Mouse (Mus musculus) midbrain, embryonic 10.5 days (tissue): ENCODE data around the gene Myo10. TPM values are rescaled to one million over a fixed set of nuclear protein-coding genes. Genes with fewer than 3 reads are reported as not detected.

Source experiments
- DNase-seq: peaks from one replicate; pipeline ENCODE4 v3.0.0-alpha.2; 2017; ENCODE audit warnings: low spot score
- H3K27ac ChIP-seq: fragments of 300-500 bp; sonication (generic); replicated peaks from 2 replicates; pipeline ENCODE4 v1.5.1; 2016; ENCODE audit warnings: mild to moderate bottlenecking
- H3K27me3 ChIP-seq: fragments of 300-500 bp; sonication (generic); 2 replicates; pipeline ENCODE4 v1.6.1; 2016; ENCODE audit warnings: low read depth, mild to moderate bottlenecking; ENCODE audit not compliant: poor library complexity, severe bottlenecking
- H3K36me3 ChIP-seq: fragments of 300-500 bp; sonication (generic); 2 replicates; pipeline ENCODE4 v1.6.1; 2016; ENCODE audit warnings: mild to moderate bottlenecking, moderate library complexity
- H3K4me1 ChIP-seq: fragments of 300-500 bp; sonication (generic); 2 replicates; pipeline ENCODE4 v1.6.1; 2016
- H3K4me3 ChIP-seq: fragments of 300-500 bp; sonication (generic); 2 replicates; pipeline ENCODE4 v1.5.1; 2016; ENCODE audit warnings: mild to moderate bottlenecking, moderate library complexity
- H3K9me3 ChIP-seq: fragments of 300-500 bp; sonication (generic); replicated peaks from 2 replicates; pipeline ENCODE4 v1.6.1; 2016; ENCODE audit warnings: mild to moderate bottlenecking
- WGBS: fragments of 180-500 bp; shearing (Covaris S2); methylation state at CpG from one replicate; pipeline ENCODE4 v1.1.7; 2016; 5-methylcytosine and 5-hydroxymethylcytosine counted together
- polyA plus RNA-seq: library from polyadenylated mRNA; unstranded; fragments of >200 nt; fragmentation: Nextera tagmentation; extraction: Ambion mirVana; gene quantifications from 2 replicates; pipeline ENCODE4 v1.2.1, GENCODE M21; 2016

Gene Myo10
- polyA plus RNA-seq, 1 experiment from 2014 or later = 74.7 TPM

GRCm38 (mm10) chr15:25689477-25689876, 67.2 kb downstream of the Myo10 start:
- no peak for DNase-seq
- H3K9me3 ChIP-seq = no peaks in the 10 kb centered on the region
- 88% methylated on average over 8 of the region's 8 CpGs for WGBS
- H3K4me3 ChIP-seq = no peak overlapping the region
- peaks cover 10% of the 10 kb centered on the region; the same call in 1 of the 2 replicates for H3K27me3 ChIP-seq
- H3K27ac ChIP-seq = peak overlapping the region; percentile 76
- H3K4me1 ChIP-seq = peaks cover 45% of the 10 kb centered on the region
- no peaks in the 10 kb centered on the region for H3K36me3 ChIP-seq

DNA sequence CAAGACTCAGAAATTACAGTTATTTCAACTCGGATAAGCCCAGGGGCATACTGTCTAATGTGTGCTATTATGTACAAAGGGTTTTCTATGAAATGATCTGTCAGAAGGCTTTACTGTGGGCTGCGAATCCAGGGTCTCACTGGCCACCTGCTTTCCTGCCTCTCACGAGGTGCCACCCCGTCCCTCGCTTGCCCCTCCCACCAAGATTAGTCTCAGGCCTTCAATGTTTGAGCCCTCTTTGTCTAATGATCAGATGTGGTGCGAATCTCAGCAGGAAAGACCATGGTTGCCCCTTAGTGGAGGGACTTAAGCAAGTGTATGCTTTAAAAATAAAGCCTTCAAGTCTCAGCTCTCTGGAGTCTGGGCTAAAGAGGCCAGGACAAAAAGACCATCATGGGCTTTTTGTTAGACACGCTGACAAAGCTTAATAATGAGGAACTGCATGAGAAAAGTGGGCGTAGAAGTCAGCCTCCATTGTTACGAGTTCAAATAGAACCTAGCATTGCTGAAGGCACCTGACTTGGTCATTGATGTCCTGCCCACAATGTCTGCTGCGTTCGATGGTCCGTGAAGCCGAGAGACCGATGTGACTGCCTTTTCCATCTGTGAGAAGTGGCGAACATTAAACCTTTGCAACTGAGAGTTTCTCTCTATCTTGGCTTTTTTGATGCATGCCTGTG, 67.9 kb downstream of the Myo10 start:
- Histone ChIP-seq H3K27me3 (peaks cover 10% of the 10 kb centered on the region; the same call in 1 of the 2 replicates), H3K27ac (peak overlapping the region; percentile 76), H3K4me3 (no peak overlapping the region), H3K4me1 (peaks cover 45% of the 10 kb centered on the region), H3K9me3 (no peaks in the 10 kb centered on the region), H3K36me3 (no peaks in the 10 kb centered on the region)
- peak; percentile 45 for DNase-seq
- WGBS = 34% methylated on average over 15 of the region's 15 CpGs

DNA sequence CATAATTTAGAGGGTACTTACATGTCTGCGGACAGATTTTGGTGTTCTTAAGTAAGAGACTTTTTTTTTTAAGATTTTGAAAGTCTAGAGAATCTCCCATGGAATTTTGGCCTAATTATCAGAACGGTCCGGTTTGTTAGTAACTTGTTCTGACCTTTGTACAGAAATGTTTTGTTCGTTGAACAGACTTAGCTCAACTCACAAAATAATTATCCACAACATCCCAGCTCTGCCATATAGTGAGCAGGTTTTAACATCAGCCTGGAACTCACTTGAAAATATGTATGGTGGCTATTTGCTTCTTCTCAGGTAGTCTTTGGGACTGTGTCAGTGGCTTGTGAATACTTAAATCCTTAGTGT, 68.4 kb downstream of the Myo10 start:
- Histone ChIP-seq H3K27me3 (peaks cover 10% of the 10 kb centered on the region; the same call in 1 of the 2 replicates), H3K4me3 (no peak overlapping the region), H3K27ac (peak overlapping the region; percentile 76; the same call in 1 of the 2 replicates)

DNA sequence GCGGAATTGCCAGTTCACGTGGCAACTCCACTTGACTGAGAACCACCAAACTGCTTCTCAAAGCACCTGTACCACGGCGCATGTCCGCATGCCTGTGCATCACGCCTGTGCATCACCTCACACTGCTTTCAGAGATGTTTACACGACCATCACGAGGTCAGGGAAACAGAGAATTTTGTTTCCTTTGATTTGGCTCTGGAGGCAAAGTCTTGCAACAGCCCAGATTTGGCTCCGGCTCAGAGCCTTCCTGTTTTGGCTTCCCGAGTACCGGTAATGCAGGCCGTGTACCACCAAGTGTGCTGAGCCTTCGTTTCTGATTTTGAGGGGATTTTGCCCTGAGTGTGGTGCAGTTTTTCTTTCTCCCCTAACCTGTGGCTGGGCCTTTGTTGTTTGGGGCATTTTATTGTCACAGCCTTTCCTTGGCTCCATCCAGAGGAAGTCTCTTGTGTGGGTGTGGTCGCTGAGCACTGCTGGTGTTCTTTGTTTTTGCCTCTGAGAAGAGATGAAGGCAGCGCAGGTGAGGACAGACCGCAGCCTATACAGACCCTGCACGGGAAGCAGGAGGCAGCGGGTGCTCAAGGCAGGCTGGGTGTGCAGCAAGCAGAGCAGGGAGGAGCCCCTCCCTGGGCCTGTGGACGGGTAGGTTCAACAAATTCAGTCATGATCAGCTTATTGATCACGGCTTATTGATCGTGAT, 70.1 kb downstream of the Myo10 start:
- DNase-seq = no peak
- 54% methylated on average over 21 of the region's 21 CpGs for WGBS
- Histone ChIP-seq H3K4me3 (no peak overlapping the region), H3K9me3 (no peaks in the 10 kb centered on the region), H3K27me3 (peaks cover 10% of the 10 kb centered on the region; the same call in 1 of the 2 replicates), H3K4me1 (peaks cover 45% of the 10 kb centered on the region), H3K36me3 (no peaks in the 10 kb centered on the region), H3K27ac (peak overlapping the region; percentile 43; the same call in 1 of the 2 replicates)

More for the DNA sequence above, 68.4 kb downstream of the Myo10 start:
- Histone ChIP-seq H3K36me3 (no peaks in the 10 kb centered on the region), H3K9me3 (no peaks in the 10 kb centered on the region), H3K4me1 (peaks cover 45% of the 10 kb centered on the region)
- no peak for DNase-seq
- WGBS = 77% methylated on average over 4 of the region's 4 CpGs

DNA sequence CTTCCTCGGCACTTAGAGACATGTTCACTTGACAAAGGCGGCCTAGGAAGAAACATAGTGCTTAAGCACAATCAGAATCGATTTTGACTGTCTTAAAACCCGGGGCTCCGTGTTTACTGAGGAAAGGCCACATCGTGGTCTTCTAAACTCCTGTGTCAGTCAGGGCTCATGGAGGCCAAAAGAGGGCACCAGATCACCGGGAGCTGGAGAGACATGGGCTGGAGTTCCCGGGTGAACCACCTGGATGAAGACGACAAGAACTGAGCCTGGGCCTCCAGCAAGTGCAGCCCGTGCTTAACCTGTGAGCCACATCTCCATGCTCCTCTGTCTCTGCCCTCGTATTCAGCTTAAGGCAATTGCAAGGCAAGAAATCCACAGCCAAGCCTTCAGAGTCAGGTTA, 71.4 kb downstream of the Myo10 start:
- no peak for DNase-seq
- Histone ChIP-seq H3K36me3 (no peaks in the 10 kb centered on the region), H3K4me3 (no peak overlapping the region), H3K27me3 (peaks cover 10% of the 10 kb centered on the region; the same call in 1 of the 2 replicates), H3K4me1 (peaks cover 39% of the 10 kb centered on the region), H3K27ac (no peak overlapping the region), H3K9me3 (no peaks in the 10 kb centered on the region)
- 94% methylated on average over 11 of the region's 11 CpGs for WGBS

GRCm38 (mm10) chr15:25694749-25695148, 72.4 kb downstream of the Myo10 start:
- no peak overlapping the region for H3K4me3 ChIP-seq
- no peak for DNase-seq
- peaks cover 10% of the 10 kb centered on the region; the same call in 1 of the 2 replicates for H3K27me3 ChIP-seq
- no peaks in the 10 kb centered on the region for H3K9me3 ChIP-seq
- H3K4me1 ChIP-seq = peaks cover 29% of the 10 kb centered on the region
- 98% methylated on average over 4 of the region's 4 CpGs for WGBS
- H3K27ac ChIP-seq = no peak overlapping the region
- no peaks in the 10 kb centered on the region for H3K36me3 ChIP-seq

GRCm38 (mm10) chr15:25695253-25695652, 72.9 kb downstream of the Myo10 start:
- no peaks in the 10 kb centered on the region for H3K9me3 ChIP-seq
- H3K4me1 ChIP-seq = peaks cover 24% of the 10 kb centered on the region
- H3K27me3 ChIP-seq = peaks cover 10% of the 10 kb centered on the region; the same call in 1 of the 2 replicates
- H3K27ac ChIP-seq = no peak overlapping the region
- WGBS = 95% methylated on average over 3 of the region's 3 CpGs
- H3K36me3 ChIP-seq = no peaks in the 10 kb centered on the region
- no peak overlapping the region for H3K4me3 ChIP-seq
- no peak for DNase-seq

DNA sequence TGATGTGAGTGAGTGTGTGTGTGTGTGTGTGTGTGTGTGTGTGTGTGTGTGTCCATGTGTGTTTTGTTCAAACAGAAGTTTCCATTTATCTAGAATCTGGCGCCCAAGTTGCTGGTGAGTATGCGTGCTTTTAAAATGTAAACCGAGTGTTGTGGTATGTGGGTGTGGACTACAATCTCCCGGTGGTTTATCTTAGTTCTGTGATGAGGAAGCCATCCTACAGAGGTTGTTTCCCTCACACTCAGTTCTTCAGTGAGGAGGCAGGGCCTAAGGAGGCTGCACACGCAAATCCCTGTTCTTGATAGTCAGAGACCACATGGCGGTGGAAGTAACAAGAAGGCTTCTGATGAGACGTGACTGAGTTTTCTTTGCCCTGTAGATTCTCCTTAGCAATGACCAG, 73.6 kb downstream of the Myo10 start:
- Histone ChIP-seq H3K27me3 (peaks cover 10% of the 10 kb centered on the region; the same call in 1 of the 2 replicates), H3K4me1 (peaks cover 18% of the 10 kb centered on the region), H3K9me3 (no peaks in the 10 kb centered on the region), H3K4me3 (no peak overlapping the region), H3K27ac (no peak overlapping the region), H3K36me3 (no peaks in the 10 kb centered on the region)
- no peak for DNase-seq
- 92% methylated on average over 7 of the region's 7 CpGs for WGBS

DNA sequence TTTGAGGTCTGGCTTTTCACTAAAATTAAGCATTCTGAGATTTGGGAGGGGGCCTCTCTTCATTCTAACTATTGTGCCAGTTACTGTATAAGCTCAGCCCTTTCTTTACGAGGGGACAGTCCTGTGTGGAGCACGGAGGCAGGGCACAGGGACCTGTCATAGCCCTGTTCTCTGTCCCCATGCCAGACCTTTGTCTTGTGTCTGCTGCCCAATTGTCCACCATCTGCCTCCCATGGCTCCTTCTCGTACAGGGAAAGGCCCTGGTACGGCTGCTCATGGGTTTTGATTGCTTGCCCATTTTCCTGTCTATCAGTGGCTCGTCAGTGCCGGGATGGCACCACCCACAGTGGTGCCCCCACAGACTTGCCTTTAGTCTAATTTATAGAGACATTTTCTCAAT, 74.3 kb downstream of the Myo10 start:
- WGBS = 94% methylated on average over 6 of the region's 6 CpGs

GRCm38 (mm10) chr15:25699032-25699557, 76.8 kb downstream of the Myo10 start:
- Histone ChIP-seq H3K27me3 (no peaks in the 10 kb centered on the region), H3K4me1 (no peaks in the 10 kb centered on the region), H3K36me3 (peaks cover 19% of the 10 kb centered on the region), H3K9me3 (peaks cover 5% of the 10 kb centered on the region; the same call in 1 of the 2 replicates), H3K4me3 (no peak overlapping the region), H3K27ac (no peak overlapping the region)
- 78% methylated on average over 4 of the region's 4 CpGs for WGBS
- DNase-seq = no peak

More for the DNA sequence above, 74.3 kb downstream of the Myo10 start:
- H3K27ac ChIP-seq = 0 out of 2 replicates have a peak overlapping the region, but pooled peaks have one; percentile 17
- H3K27me3 ChIP-seq = peaks cover 10% of the 10 kb centered on the region; the same call in 1 of the 2 replicates
- peaks cover 3% of the 10 kb centered on the region for H3K36me3 ChIP-seq
- H3K4me3 ChIP-seq = no peak overlapping the region
- H3K9me3 ChIP-seq = no peaks in the 10 kb centered on the region
- no peak for DNase-seq
- H3K4me1 ChIP-seq = peaks cover 12% of the 10 kb centered on the region

- H3K9me3 ChIP-seq = peaks cover 5% of the 10 kb centered on the region; the same call in 1 of the 2 replicates
- no peaks in the 10 kb centered on the region for H3K4me1 ChIP-seq
- no peak overlapping the region for H3K27ac ChIP-seq
- H3K27me3 ChIP-seq = no peaks in the 10 kb centered on the region
- no peak for DNase-seq
- H3K36me3 ChIP-seq = peaks cover 43% of the 10 kb centered on the region
- WGBS = 94% methylated on average over 5 of the region's 5 CpGs
- no peak overlapping the region for H3K4me3 ChIP-seq
Observed at GRCm38 (mm10) chr15:25702602-25703001, 80.3 kb downstream of the Myo10 start.

- 89% methylated on average over 11 of the region's 11 CpGs for WGBS
- no peak overlapping the region for H3K4me3 ChIP-seq
Observed at GRCm38 (mm10) chr15:25704809-25705585, 82.7 kb downstream of the Myo10 start.

More at GRCm38 (mm10) chr15:25704809-25705585, 82.7 kb downstream of the Myo10 start:
- peaks cover 5% of the 10 kb centered on the region; the same call in 1 of the 2 replicates for H3K9me3 ChIP-seq
- no peaks in the 10 kb centered on the region for H3K27me3 ChIP-seq
- no peak overlapping the region for H3K27ac ChIP-seq
- no peaks in the 10 kb centered on the region for H3K4me1 ChIP-seq
- H3K36me3 ChIP-seq = peaks cover 46% of the 10 kb centered on the region
- no peak for DNase-seq
